Mouse (Mus musculus) CH12.LX (cell line): ENCODE results near the gene Commd3.

Experiments used
- CHD2 ChIP-seq: IDR thresholded peaks from 2 replicates; pipeline ENCODE4 v1.6.1; 2011; ENCODE audit warnings: low read length, improper control_type of control experiment
- CTCF ChIP-seq, 2 experiments: IDR thresholded peaks in 1 of 2; conservative IDR thresholded peaks in 1 of 2; 2 replicates each; pipeline ENCODE4 v1.5.1; 2011 to 2012; ENCODE audit warnings: low read depth in 2 of 2, low read length in 2 of 2, improper control_type of control experiment in 1 of 2, inconsistent platforms in 1 of 2, mild to moderate bottlenecking in 1 of 2, moderate library complexity in 1 of 2
- E2F4 ChIP-seq: IDR thresholded peaks from 2 replicates; pipeline ENCODE4 v1.6.1; 2011; ENCODE audit warnings: low read depth, low read length, improper control_type of control experiment; ENCODE audit not compliant: insufficient replicate concordance
- EP300 ChIP-seq: IDR thresholded peaks from 2 replicates; pipeline ENCODE4 v1.6.1; 2011; ENCODE audit warnings: low read length, improper control_type of control experiment
- ETS1 ChIP-seq: conservative IDR thresholded peaks from 2 replicates; pipeline ENCODE4 v1.6.1; 2012; ENCODE audit warnings: low read depth, mild to moderate bottlenecking, inconsistent platforms, low read length, improper control_type of control experiment, moderate library complexity
- JUN ChIP-seq: IDR thresholded peaks from 2 replicates; pipeline ENCODE4 v1.6.1; 2011; ENCODE audit warnings: low read depth, mild to moderate bottlenecking, low read length, improper control_type of control experiment, moderate library complexity; ENCODE audit not compliant: insufficient read depth
- KAT2A ChIP-seq: IDR thresholded peaks from 2 replicates; pipeline ENCODE4 v1.6.1; 2012; ENCODE audit warnings: low read length, improper control_type of control experiment, inconsistent platforms; ENCODE audit not compliant: insufficient replicate concordance
- POLR2A ChIP-seq: IDR thresholded peaks from 2 replicates; pipeline ENCODE4 v1.6.1; 2011; ENCODE audit warnings: low read depth, mild to moderate bottlenecking, improper control_type of control experiment, low read length
- POLR2AphosphoS2 ChIP-seq: IDR thresholded peaks from 2 replicates; pipeline ENCODE4 v1.6.1; 2011; ENCODE audit warnings: low read depth, low read length, improper control_type of control experiment
- TCF12 ChIP-seq: IDR thresholded peaks from 2 replicates; pipeline ENCODE4 v1.6.1; 2014; ENCODE audit warnings: low read depth, mild to moderate bottlenecking, inconsistent platforms, low read length, improper control_type of control experiment
- USF2 ChIP-seq: conservative IDR thresholded peaks from 2 replicates; pipeline ENCODE4 v1.6.1; 2011; ENCODE audit warnings: low read depth, low read length, improper control_type of control experiment
- ZC3H11A ChIP-seq: IDR thresholded peaks from 2 replicates; pipeline ENCODE4 v1.6.1; 2012; ENCODE audit warnings: low read depth, mild to moderate bottlenecking, inconsistent platforms, low read length, improper control_type of control experiment
- ZNF384 ChIP-seq: IDR thresholded peaks from 2 replicates; pipeline ENCODE4 v1.6.1; 2012; ENCODE audit warnings: low read depth, low read length, improper control_type of control experiment, inconsistent platforms

GRCm38 (mm10) chr2:18684062-18684461, 11.9 kb downstream of the Commd3 start:
- TF ChIP-seq CTCF (conservative IDR thresholded peaks at IDR 0.05 in 1 of 2, IDR thresholded peaks at IDR 0.05 in 1 of 2; ENCODE audit: low read depth in 2 of 2, low read length in 2 of 2) = no peak
- TF ChIP-seq POLR2A = no peak
- TF ChIP-seq EP300 = no peak
- TF ChIP-seq POLR2AphosphoS2 = no peak
- TF ChIP-seq JUN = no peak
- TF ChIP-seq USF2 = no peak
- no peak for TF ChIP-seq E2F4
- TF ChIP-seq TCF12 = no peak
- TF ChIP-seq ETS1 = no peak
- no peak for TF ChIP-seq KAT2A
- no peak for TF ChIP-seq ZNF384
- no peak for TF ChIP-seq CHD2
- no peak for TF ChIP-seq ZC3H11A
